Mouse (Mus musculus): ENCODE data around the gene Cryaa. TPM values are rescaled to one million over a fixed set of nuclear protein-coding genes. Genes with fewer than 3 reads are reported as not detected.
A peak's percentile ranks its signal among the peaks of the same experiment; 100 is the strongest.

The Cryaa gene
- polyA plus RNA-seq, 1 experiment = not detected

DNA sequence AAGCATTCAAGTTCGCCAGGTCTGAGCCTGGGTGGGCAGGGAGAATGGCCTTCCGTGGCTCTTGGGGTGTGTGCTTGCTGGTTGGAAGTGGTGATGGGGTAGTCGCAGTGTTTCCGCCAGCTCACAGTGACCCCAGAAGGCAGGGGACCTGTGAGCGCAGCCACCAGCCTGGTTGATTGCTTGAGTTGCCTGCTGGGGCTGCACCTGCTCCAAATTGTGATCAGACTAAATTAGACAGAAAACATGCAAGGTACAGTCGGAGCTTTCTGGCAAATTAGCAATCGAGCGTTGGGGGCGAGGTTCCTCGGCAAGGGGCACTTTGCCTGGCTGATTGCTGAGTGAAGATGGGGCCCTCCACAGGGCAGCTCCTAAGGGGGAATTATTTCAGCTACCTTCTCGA lies 20.7 kb downstream of the Cryaa start:
- no peak for TF ChIP-seq POLR2A (IDR thresholded peaks at IDR 0.05; ENCODE audit: low read depth, low read length)
- no peak for TF ChIP-seq CTCF (IDR thresholded peaks at IDR 0.05; ENCODE audit: borderline replicate concordance, insufficient read depth, low read length)
- Histone ChIP-seq H3K27ac (ENCODE audit: insufficient read depth, low read length) (no peak overlapping the region), H3K4me1 (ENCODE audit: control insufficient read depth, insufficient read depth, low read length) (no peaks in the 10 kb centered on the region), H3K4me3 (ENCODE audit: insufficient read depth, low read length) (no peak overlapping the region)

GRCm38 (mm10) chr17:31703276-31703980 lies 25.8 kb downstream of the Cryaa start:
- Histone ChIP-seq H3K4me1 (ENCODE audit: control insufficient read depth, insufficient read depth, low read length) (no peaks in the 10 kb centered on the region), H3K27ac (ENCODE audit: insufficient read depth, low read length) (no peak overlapping the region), H3K4me3 (ENCODE audit: insufficient read depth, low read length) (no peak overlapping the region)
- no peak for TF ChIP-seq CTCF (IDR thresholded peaks at IDR 0.05; ENCODE audit: borderline replicate concordance, insufficient read depth, low read length)

- no peak overlapping the region for H3K4me3 ChIP-seq (ENCODE audit: insufficient read depth, low read length)
- H3K4me1 ChIP-seq (ENCODE audit: control insufficient read depth, insufficient read depth, low read length) = no peaks in the 10 kb centered on the region
- TF ChIP-seq CTCF (IDR thresholded peaks at IDR 0.05; ENCODE audit: borderline replicate concordance, insufficient read depth, low read length) (no peak), POLR2A (IDR thresholded peaks at IDR 0.05; ENCODE audit: low read depth, low read length) (no peak)
- no peak overlapping the region for H3K27ac ChIP-seq (ENCODE audit: insufficient read depth, low read length)
Measured at GRCm38 (mm10) chr17:31705271-31706020, 27.8 kb downstream of the Cryaa start.

DNA sequence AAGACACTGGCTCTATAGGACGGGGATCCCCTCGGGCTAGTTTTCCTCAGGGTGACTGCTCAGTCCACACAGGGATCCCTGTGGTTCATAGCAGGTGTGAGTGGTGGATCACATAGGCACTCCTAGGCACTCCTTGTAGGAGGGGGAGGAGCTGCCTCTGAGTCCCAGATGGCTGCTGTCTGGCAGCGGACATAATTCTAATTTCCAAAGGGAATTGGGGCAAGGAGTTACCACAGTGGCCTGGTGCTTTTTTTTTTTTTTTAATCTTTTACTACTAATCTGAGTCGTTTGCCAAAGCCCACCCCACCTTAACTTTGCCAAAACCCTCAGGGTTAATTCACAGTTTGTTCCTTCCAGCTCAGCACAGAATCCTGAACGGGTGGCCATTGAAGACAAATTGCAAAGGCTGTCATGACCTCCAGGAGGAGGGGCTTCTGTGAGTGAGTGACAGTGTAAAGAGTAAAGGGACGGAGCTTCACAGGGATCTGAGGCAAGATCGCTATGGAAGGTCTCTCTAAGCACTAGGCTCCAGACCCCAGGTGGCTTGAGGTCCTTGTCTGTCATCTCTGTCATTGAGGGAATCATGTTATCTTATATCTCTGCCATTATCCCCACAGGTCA lies 31.6 kb downstream of the Cryaa start:
- H3K27ac ChIP-seq (ENCODE audit: insufficient read depth, low read length) = no peak overlapping the region
- no peak for TF ChIP-seq POLR2A (IDR thresholded peaks at IDR 0.05; ENCODE audit: low read depth, low read length)
- no peak for TF ChIP-seq CTCF (IDR thresholded peaks at IDR 0.05; ENCODE audit: borderline replicate concordance, insufficient read depth, low read length)
- H3K4me1 ChIP-seq (ENCODE audit: control insufficient read depth, insufficient read depth, low read length) = no peaks in the 10 kb centered on the region
- no peak overlapping the region for H3K4me3 ChIP-seq (ENCODE audit: insufficient read depth, low read length)

GRCm38 (mm10) chr17:31710455-31710854 lies 32.8 kb downstream of the Cryaa start:
- H3K4me1 ChIP-seq (ENCODE audit: control insufficient read depth, insufficient read depth, low read length) = no peaks in the 10 kb centered on the region
- H3K4me3 ChIP-seq (ENCODE audit: insufficient read depth, low read length) = no peak overlapping the region
- no peak overlapping the region for H3K27ac ChIP-seq (ENCODE audit: insufficient read depth, low read length)
- TF ChIP-seq CTCF (IDR thresholded peaks at IDR 0.05; ENCODE audit: borderline replicate concordance, insufficient read depth, low read length) (peak; percentile 22; the same call in 1 of the 2 replicates), POLR2A (IDR thresholded peaks at IDR 0.05; ENCODE audit: low read depth, low read length) (no peak)

GRCm38 (mm10) chr17:31713709-31714108 lies 36.1 kb downstream of the Cryaa start:
- no peak overlapping the region for H3K4me3 ChIP-seq (ENCODE audit: insufficient read depth, low read length)
- no peak overlapping the region for H3K27ac ChIP-seq (ENCODE audit: insufficient read depth, low read length)
- no peak for TF ChIP-seq POLR2A (IDR thresholded peaks at IDR 0.05; ENCODE audit: low read depth, low read length)
- no peak for TF ChIP-seq CTCF (IDR thresholded peaks at IDR 0.05; ENCODE audit: borderline replicate concordance, insufficient read depth, low read length)
- H3K4me1 ChIP-seq (ENCODE audit: control insufficient read depth, insufficient read depth, low read length) = no peaks in the 10 kb centered on the region

DNA sequence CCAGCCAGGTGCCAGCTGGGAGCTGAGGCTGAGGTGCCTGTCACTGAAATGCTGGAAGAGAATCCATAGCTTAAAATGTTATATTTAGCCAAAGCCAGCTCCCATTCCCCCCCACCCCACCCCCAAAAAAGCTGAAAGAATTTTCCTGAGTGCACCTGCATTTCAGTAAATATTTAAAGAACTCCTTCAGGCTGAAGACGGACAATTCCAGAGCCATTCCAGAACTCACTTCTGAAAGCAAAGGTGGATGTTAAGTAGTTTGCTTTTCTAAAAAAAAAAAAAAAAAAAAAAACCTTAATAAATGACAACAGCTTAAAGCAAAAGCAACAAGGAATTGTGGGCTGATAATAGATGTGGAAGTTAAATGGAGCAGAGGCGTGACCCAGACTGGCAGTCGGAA lies 36.5 kb downstream of the Cryaa start:
- TF ChIP-seq CTCF (IDR thresholded peaks at IDR 0.05; ENCODE audit: borderline replicate concordance, insufficient read depth, low read length) = no peak
- TF ChIP-seq POLR2A (IDR thresholded peaks at IDR 0.05; ENCODE audit: low read depth, low read length) = no peak
- Histone ChIP-seq H3K27ac (ENCODE audit: insufficient read depth, low read length) (no peak overlapping the region), H3K4me1 (ENCODE audit: control insufficient read depth, insufficient read depth, low read length) (no peaks in the 10 kb centered on the region), H3K4me3 (ENCODE audit: insufficient read depth, low read length) (no peak overlapping the region)

DNA sequence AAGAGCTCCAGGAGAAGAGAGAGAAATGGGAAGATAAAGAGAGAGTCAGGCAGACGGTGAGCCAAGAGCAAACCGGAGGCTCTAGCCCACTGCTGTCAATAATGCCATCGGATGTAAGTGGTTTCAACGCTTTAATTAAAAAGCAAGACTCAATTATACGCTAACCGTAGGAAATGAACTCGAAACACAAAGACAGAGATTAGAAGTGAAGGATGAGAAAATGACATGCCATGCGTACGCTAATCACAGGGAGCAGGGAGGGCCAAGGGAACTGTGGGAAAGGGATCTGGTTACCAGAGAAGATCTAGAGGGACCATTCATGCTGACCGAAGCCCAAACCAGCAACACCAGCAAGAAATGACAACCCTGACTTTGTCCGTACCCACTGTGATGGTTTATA lies 37.4 kb downstream of the Cryaa start:
- no peak for TF ChIP-seq POLR2A (IDR thresholded peaks at IDR 0.05; ENCODE audit: low read depth, low read length)
- no peak for TF ChIP-seq CTCF (IDR thresholded peaks at IDR 0.05; ENCODE audit: borderline replicate concordance, insufficient read depth, low read length)
- H3K4me1 ChIP-seq (ENCODE audit: control insufficient read depth, insufficient read depth, low read length) = no peaks in the 10 kb centered on the region
- no peak overlapping the region for H3K27ac ChIP-seq (ENCODE audit: insufficient read depth, low read length)
- no peak overlapping the region for H3K4me3 ChIP-seq (ENCODE audit: insufficient read depth, low read length)

DNA sequence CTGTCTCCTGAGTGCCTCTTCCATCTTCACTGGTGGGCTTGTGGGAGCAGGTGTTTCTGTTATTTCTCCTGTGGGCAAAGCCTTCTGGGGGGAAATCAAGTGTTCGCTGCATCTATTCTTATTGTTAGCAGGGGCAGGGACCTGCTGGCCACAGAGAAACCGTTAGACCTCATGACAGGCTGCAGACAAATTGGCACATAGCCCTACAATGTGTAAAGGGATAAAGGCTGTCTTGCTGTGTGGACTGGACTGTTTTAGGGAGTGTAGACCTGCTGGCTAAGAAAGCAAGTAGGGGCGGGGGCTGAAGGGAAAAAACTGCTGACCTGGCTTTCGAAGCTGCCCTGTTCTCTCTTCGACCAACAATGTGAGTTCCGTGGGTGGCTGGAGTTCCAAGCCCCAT lies 44.0 kb downstream of the Cryaa start:
- TF ChIP-seq CTCF (IDR thresholded peaks at IDR 0.05; ENCODE audit: borderline replicate concordance, insufficient read depth, low read length) (no peak), POLR2A (IDR thresholded peaks at IDR 0.05; ENCODE audit: low read depth, low read length) (no peak)
- H3K4me3 ChIP-seq (ENCODE audit: insufficient read depth, low read length) = no peak overlapping the region
- H3K27ac ChIP-seq (ENCODE audit: insufficient read depth, low read length) = no peak overlapping the region
- H3K4me1 ChIP-seq (ENCODE audit: control insufficient read depth, insufficient read depth, low read length) = no peaks in the 10 kb centered on the region

DNA sequence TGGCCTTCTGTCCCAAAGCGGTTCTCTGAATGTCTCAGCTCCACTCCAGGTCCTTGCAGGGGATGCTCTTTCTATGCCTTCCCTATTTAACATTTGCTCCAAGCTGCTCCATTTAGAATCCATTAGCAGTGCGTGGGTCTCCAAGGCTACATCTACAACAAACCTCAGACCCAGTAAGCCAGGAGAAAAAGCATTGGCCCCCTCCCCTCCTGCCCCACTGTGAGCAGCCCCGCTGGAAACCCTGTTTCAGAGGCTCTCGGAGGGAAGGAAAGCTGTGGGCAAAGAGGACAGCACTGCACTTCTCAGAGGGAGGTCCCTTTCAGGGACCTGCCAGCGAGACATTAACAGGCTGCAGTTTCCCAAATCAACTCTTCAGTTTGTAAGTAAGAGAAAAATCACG lies 47.8 kb downstream of the Cryaa start:
- Histone ChIP-seq H3K4me3 (ENCODE audit: insufficient read depth, low read length) (no peak overlapping the region), H3K27ac (ENCODE audit: insufficient read depth, low read length) (no peak overlapping the region), H3K4me1 (ENCODE audit: control insufficient read depth, insufficient read depth, low read length) (no peaks in the 10 kb centered on the region)
- no peak for TF ChIP-seq POLR2A (IDR thresholded peaks at IDR 0.05; ENCODE audit: low read depth, low read length)
- TF ChIP-seq CTCF (IDR thresholded peaks at IDR 0.05; ENCODE audit: borderline replicate concordance, insufficient read depth, low read length) = no peak
